Mouse (Mus musculus): ENCODE data around the gene Cntnap2.

Gene Cntnap2

GRCm38 (mm10) chr6:45327952-45328485 lies 268.9 kb downstream of the Cntnap2 start:
- DNase-seq (ENCODE audit: low read depth, low spot score) = no peak

- DNase-seq (ENCODE audit: low read depth, low spot score) = no peak
Observed at GRCm38 (mm10) chr6:45345396-45345795, 286.2 kb downstream of the Cntnap2 start.

GRCm38 (mm10) chr6:45345953-45346352 lies 286.8 kb downstream of the Cntnap2 start:
- no peak for DNase-seq (ENCODE audit: low read depth, low spot score)

- no peak for DNase-seq (ENCODE audit: low read depth, low spot score)
Observed at GRCm38 (mm10) chr6:45366442-45366841, 307.3 kb downstream of the Cntnap2 start.

- no peak for DNase-seq (ENCODE audit: low read depth, low spot score)
Observed at GRCm38 (mm10) chr6:45381126-45381525, 322.0 kb downstream of the Cntnap2 start.

- no peak for DNase-seq (ENCODE audit: low read depth, low spot score)
Observed at GRCm38 (mm10) chr6:45389034-45389433, 329.9 kb downstream of the Cntnap2 start.

GRCm38 (mm10) chr6:45413629-45414028 lies 354.5 kb downstream of the Cntnap2 start:
- DNase-seq (ENCODE audit: low read depth, low spot score) = no peak

GRCm38 (mm10) chr6:45455424-45455823 lies 396.3 kb downstream of the Cntnap2 start:
- DNase-seq (ENCODE audit: low read depth, low spot score) = no peak

GRCm38 (mm10) chr6:45518221-45518620 lies 459.1 kb downstream of the Cntnap2 start:
- no peak for DNase-seq (ENCODE audit: low read depth, low spot score)

- no peak for DNase-seq (ENCODE audit: low read depth, low spot score)
Observed at GRCm38 (mm10) chr6:45536999-45537398, 477.8 kb downstream of the Cntnap2 start.

- DNase-seq (ENCODE audit: low read depth, low spot score) = no peak
Observed at GRCm38 (mm10) chr6:45544319-45544875, 485.2 kb downstream of the Cntnap2 start.

- no peak for DNase-seq (ENCODE audit: low read depth, low spot score)
Observed at GRCm38 (mm10) chr6:45559724-45560123, 500.6 kb downstream of the Cntnap2 start.

- no peak for DNase-seq (ENCODE audit: low read depth, low spot score)
Observed at GRCm38 (mm10) chr6:45584467-45585094, 525.4 kb downstream of the Cntnap2 start.

GRCm38 (mm10) chr6:45589084-45589483 lies 529.9 kb downstream of the Cntnap2 start:
- DNase-seq (ENCODE audit: low read depth, low spot score) = no peak

- DNase-seq (ENCODE audit: low read depth, low spot score) = no peak
Observed at GRCm38 (mm10) chr6:45647017-45647416, 587.9 kb downstream of the Cntnap2 start.

GRCm38 (mm10) chr6:45648419-45648818 lies 589.3 kb downstream of the Cntnap2 start:
- no peak for DNase-seq (ENCODE audit: low read depth, low spot score)

- no peak for DNase-seq (ENCODE audit: low read depth, low spot score)
Observed at GRCm38 (mm10) chr6:45700287-45700686, 641.1 kb downstream of the Cntnap2 start.

- no peak for DNase-seq (ENCODE audit: low read depth, low spot score)
Observed at GRCm38 (mm10) chr6:45791612-45792011, 732.5 kb downstream of the Cntnap2 start.

- no peak for DNase-seq (ENCODE audit: low read depth, low spot score)
Observed at GRCm38 (mm10) chr6:45841626-45842341, 782.6 kb downstream of the Cntnap2 start.

GRCm38 (mm10) chr6:45843736-45844135 lies 784.6 kb downstream of the Cntnap2 start:
- DNase-seq (ENCODE audit: low read depth, low spot score) = no peak

GRCm38 (mm10) chr6:45871409-45871992 lies 812.3 kb downstream of the Cntnap2 start:
- no peak for DNase-seq (ENCODE audit: low read depth, low spot score)

GRCm38 (mm10) chr6:45885486-45885885 lies 826.3 kb downstream of the Cntnap2 start:
- DNase-seq (ENCODE audit: low read depth, low spot score) = no peak
